Mouse (Mus musculus) thymus, postnatal 25 days (tissue): ENCODE measurements around the gene Baiap2.

ENCODE experiments used
- DNase-seq: peaks from one replicate; pipeline ENCODE4 v3.0.0; 2022

The Baiap2 gene

GRCm38 (mm10) chr11:120046553-120047191 lies 104.1 kb downstream of the Baiap2 start, which contains the start of gene Aatk:
TSS of gene Aatk (minus strand) at chr11:120047167.
- no peak for DNase-seq

- DNase-seq = no peak
These were observed 105.1 kb downstream of the Baiap2 start for GRCm38 (mm10) chr11:120047531-120048251.

GRCm38 (mm10) chr11:120048252-120048556 lies 105.6 kb downstream of the Baiap2 start:
- DNase-seq = no peak

GRCm38 (mm10) chr11:120049067-120049466 lies 106.5 kb downstream of the Baiap2 start:
- DNase-seq = no peak

- DNase-seq = no peak
These were observed 108.7 kb downstream of the Baiap2 start for GRCm38 (mm10) chr11:120051124-120051811.

- DNase-seq = no peak
These were observed 109.7 kb downstream of the Baiap2 start for GRCm38 (mm10) chr11:120052274-120052673.

GRCm38 (mm10) chr11:120053846-120054245 lies 111.3 kb downstream of the Baiap2 start:
- DNase-seq = no peak

- no peak for DNase-seq
These were observed 113.6 kb downstream of the Baiap2 start for GRCm38 (mm10) chr11:120055953-120056732.
